Mouse (Mus musculus) adrenal gland, postnatal 10 days (tissue): Measurements from ENCODE around the gene Sry. TPM values are rescaled to one million over a fixed set of nuclear protein-coding genes. Genes with fewer than 3 reads are reported as not detected.

Source experiments
- DNase-seq: peaks from one replicate; pipeline ENCODE4 v3.0.0; 2021; ENCODE audit warnings: mixed read lengths
- long read RNA-seq, 2 experiments: library from polyadenylated mRNA; stranded (forward); transcript quantifications; one replicate each; pipeline ENCODE4 v2.0.0; 2021
- total RNA-seq, 2 experiments: library from RNA; stranded (reverse); gene quantifications; 2 replicates each; pipeline ENCODE4 v1.2.3; 2021

Sry gene
- total RNA-seq, result not detected
- long read RNA-seq, experiment 1, result 0 reads
- long read RNA-seq, experiment 2, result 0 reads

DNA sequence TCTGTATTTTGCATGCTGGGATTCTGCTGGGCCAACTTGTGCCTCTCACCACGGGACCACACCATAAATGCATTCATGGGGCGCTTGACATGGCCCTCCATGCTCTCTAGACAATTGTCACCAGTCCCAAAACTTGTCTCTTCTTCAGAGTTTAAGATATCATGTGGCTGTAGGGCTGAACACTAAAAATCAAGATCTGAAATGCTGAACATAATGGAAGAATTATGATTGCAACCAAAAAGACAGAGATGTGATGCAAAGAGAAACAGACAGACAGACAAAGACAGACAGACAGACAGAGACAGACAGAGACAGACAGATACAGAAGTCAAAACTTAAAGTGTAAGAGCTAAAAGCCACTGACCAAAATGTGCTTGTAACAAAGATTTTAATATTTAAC, at the start of gene Sry:
Gene Sry, minus strand, starts transcription at position 101 of the 400 bp plus-strand sequence.
- no peak for DNase-seq

Other genes with a start within 250 kb of the Sry start
- gene H2al2c, start 64.6 kb downstream of the Sry start, total RNA-seq, result not detected
- gene H2al2b, start 57.0 kb upstream of the Sry start, total RNA-seq, result not detected
- not detected for gene Gm4064, start 132.5 kb upstream of the Sry start, total RNA-seq
- not detected for gene Rbmy, start 167.0 kb upstream of the Sry start, total RNA-seq
- gene Gm10256, start 167.0 kb upstream of the Sry start, total RNA-seq, result not detected
- gene Gm10352, start 237.3 kb upstream of the Sry start, total RNA-seq, result not detected